Mouse (Mus musculus) left cerebral cortex, postnatal 36 days (tissue): Measurements from ENCODE around the gene 9430015G10Rik. TPM values are rescaled to one million over a fixed set of nuclear protein-coding genes. Genes with fewer than 3 reads are reported as not detected.
A peak's percentile ranks its signal among the peaks of the same experiment; 100 is the strongest.
"Not testable (repeated sequence)": the region's sequence is repeated elsewhere in the genome, so short reads cannot be mapped to it uniquely, and the experiment has no call there.

Experiments used
- DNase-seq, 2 experiments: peaks; one replicate each; pipeline ENCODE4 v3.0.0; 2021 to 2022; ENCODE audit warnings: low spot score in 2 of 2, mixed read lengths in 1 of 2
- intact Hi-C: fragments of 180-260 bp; cut with DNase I; formaldehyde crosslinking; loops from one replicate; pipeline ENCODE4 v1.15.1; 2025
- total RNA-seq, 2 experiments: library from RNA; stranded (reverse); gene quantifications; 2 replicates each; pipeline ENCODE4 v1.2.3; 2021

9430015G10Rik gene
- total RNA-seq, 2 experiments from 2014 or later, result 27.0 to 35.8 TPM

DNA sequence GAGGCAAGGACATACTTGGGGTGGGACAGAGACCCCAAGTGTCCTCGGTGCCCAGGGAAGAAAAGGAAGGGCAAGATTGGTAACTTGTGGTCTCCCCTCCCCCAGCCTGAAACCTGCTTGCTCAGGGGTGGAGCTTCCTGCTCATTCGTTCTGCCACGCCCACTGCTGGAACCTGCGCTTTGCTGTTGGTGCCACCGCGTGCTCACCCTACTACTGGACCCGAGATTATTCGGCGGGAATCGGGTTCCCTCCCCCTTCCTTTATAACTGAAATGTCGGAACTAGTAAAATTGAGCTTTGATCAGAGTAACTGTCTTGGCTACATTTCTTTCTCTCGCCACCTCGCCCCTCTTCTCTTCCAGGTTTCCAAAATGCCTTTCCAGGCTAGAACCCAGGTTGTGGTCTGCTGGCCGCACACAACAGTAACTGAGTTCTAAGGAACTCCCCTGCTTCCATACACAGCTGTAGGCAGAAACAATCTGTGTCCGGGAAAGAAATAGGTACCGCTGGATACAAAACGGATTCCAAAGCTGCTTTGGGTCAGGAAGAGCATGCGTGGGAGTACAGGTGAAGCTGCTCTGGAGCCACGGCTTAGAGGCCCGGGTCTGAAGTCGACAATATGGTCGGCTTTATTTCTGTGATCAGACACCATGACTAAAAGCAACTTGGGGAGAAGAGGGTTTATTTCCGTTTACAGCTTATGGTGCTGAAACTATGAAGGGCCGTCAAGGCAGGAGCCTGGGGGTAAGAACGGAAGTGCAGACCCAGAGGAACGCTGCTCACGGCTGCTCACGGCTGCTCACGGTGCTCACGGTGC lies 26.7 kb downstream of the 9430015G10Rik start:
- intact Hi-C loops, result no loop called here
- no peak for DNase-seq

DNA sequence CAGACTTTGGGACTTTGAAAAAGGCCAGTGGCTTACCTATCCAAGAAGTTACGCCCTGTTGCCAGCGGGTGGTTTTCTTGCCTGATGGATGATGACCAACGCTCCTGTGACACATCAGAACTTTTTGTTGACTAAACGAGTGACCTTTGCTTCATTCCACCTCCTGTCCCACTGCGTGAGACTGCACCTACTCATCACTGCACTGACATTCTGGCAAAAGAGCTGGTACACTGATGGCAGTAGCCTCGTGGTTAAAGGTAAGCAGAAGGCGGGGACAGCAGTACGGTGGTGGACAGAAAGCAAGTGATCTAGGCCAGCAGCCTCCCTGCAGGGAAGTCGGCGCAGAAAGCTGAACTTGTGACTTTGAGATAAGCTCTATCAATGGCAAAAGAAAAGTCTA lies 41.1 kb downstream of the 9430015G10Rik start:
- intact Hi-C loops, result not testable (repeated sequence)

DNA sequence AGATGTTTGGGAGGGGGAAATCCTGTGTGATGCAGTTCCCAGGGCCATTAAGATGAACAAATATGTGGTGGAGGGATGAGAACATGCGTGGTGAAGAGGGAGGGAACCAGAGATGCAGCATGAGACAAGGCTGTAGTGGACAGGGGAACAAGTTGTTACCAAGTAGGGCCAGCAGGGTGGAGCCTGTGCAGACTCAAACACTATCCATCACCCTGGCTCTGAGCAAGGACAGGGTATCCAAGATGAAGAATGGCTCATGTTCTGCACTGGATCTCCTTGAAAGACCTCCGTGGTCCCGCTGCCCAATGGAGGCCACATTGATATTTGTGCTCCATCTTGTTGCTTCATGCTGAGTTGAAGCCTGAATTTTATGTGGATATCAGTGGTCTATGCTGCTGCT lies 45.0 kb downstream of the 9430015G10Rik start:
- no peak for DNase-seq
- intact Hi-C loops, result no loop called here

More for the DNA sequence above, 41.1 kb downstream of the 9430015G10Rik start:
- DNase-seq, result not testable (repeated sequence)

DNA sequence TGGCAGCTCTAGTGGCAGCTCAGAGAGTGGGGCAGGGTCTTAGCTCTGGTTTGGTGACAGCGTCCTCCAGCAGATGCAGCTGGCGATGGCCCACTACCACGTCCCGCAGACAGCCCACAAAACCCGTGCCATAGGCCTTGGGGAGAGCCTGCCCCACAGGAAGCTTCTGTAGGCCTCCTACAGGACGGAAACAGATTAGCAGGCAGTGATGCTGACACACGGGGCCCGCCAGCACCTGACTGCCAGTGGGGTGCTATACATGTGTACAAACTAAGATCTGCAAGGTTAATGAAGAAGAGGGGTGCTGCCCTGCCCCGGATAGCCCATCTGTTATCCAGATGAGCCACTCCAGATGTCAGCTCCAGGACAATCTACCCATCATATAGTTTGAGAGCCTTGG lies 56.7 kb downstream of the 9430015G10Rik start:
- intact Hi-C loops, result no loop called here
- DNase-seq, result peak in 1 of 2 experiments; percentile 3

DNA sequence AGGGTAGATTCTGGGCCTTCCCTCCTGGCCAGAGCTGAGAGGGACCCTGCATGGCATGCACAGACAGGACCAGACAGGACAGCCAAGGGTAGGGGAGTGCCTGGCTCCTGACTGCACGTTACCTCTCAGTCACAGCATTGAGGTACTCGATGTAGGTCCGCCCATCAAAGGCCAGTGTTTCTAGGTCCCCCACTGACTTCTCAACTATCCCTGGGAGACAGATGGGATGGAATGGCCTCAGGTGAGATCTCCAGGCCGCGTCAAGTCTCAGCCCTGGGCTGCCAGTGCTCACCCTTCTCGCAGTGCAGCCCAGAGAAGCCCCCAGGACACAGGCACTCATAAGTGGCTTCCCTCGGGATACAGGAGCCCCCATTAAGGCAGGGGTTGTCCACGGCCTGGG lies 58.8 kb downstream of the 9430015G10Rik start:
- DNase-seq, result no peak
- intact Hi-C loops, result no loop called here

DNA sequence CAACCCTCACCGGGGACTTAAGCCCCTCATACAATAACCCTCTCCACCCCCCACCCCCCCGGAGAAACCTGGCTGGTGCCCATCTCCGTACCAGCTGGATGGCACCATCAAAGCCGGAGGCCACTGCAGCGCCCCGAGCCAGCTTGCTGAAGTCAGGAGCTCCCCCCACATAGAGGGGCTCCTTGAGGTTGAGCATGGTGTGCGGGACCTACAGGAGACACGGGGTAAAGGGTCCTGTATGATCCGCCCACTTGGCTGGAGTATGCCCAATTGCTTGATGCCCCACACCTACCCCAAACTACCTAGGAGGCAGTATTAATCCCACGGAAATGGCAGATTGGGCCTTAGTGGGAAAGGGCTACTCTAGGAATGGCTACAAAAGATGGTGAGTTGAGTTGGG lies 59.3 kb downstream of the 9430015G10Rik start:
- peak in 1 of 2 experiments; percentile 2 for DNase-seq
- intact Hi-C loops, result no loop called here

DNA sequence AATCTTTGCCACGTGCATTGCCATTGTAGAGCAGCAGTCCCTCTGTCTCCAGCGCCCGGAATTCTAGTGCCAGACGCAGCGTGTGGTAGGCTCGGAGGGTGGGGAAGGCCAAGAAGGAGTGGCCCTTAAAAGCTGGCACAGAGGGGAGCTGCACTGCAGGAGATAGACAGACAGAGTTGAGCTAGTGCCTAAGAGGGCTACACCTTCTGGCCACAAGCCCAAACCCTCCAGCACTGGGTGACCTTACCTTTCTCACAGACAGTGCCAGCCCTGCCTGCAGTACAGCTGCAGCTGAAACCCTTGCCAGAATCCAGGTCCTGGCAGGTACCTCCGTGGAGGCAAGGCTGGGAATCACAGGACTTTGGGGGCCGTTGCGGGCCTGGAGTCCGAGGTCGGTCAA lies 62.0 kb downstream of the 9430015G10Rik start:
- DNase-seq, result peak in 1 of 2 experiments; percentile 2
- intact Hi-C loops, result no loop called here

Other genes with a start within 250 kb of the 9430015G10Rik start
- under 1 TPM; 0.11 to 0.15 TPM for gene Tas1r3, start 246.6 kb upstream of the 9430015G10Rik start, total RNA-seq
- gene Cptp, start 240.5 kb upstream of the 9430015G10Rik start, total RNA-seq, result 10 to 100 TPM; 31.2 to 35.2 TPM
- 10 to 100 TPM; 33.2 to 34.0 TPM for gene Ints11, start 240.4 kb upstream of the 9430015G10Rik start, total RNA-seq
- 10 to 100 TPM; 56.3 to 67.4 TPM for gene Pusl1, start 218.2 kb upstream of the 9430015G10Rik start, total RNA-seq
- 100 to 1,000 TPM; 137 to 150 TPM for gene Acap3, start 218.2 kb upstream of the 9430015G10Rik start, total RNA-seq
- 10 to 100 TPM; 78.8 to 80.1 TPM for gene Ube2j2, start 166.2 kb upstream of the 9430015G10Rik start, total RNA-seq
- gene C1qtnf12, start 147.7 kb upstream of the 9430015G10Rik start, total RNA-seq, result 10 to 100 TPM; 18.1 to 19.5 TPM
- 10 to 100 TPM in 1 of 2 experiments, 1 to 10 TPM in 1; 9.9 to 11.1 TPM for gene B3galt6, start 117.3 kb upstream of the 9430015G10Rik start, total RNA-seq
- gene Sdf4, start 117.1 kb upstream of the 9430015G10Rik start, total RNA-seq, result 100 to 1,000 TPM; 184 to 206 TPM
- gene Tnfrsf4, start 96.1 kb upstream of the 9430015G10Rik start, total RNA-seq, result 1 to 10 TPM in 1 of 2 experiments, under 1 TPM in 1; 0.39 to 1.9 TPM
- gene Tnfrsf18, start 83.8 kb upstream of the 9430015G10Rik start, total RNA-seq, result not detected
- gene Ttll10, start 50.6 kb upstream of the 9430015G10Rik start, total RNA-seq, result not detected
- 1 to 10 TPM in 1 of 2 experiments, under 1 TPM in 1; 0.84 to 1.1 TPM for gene Rnf223, start 20.5 kb downstream of the 9430015G10Rik start, total RNA-seq
- gene Agrn, start 87.5 kb downstream of the 9430015G10Rik start, total RNA-seq, result 100 to 1,000 TPM; 126 to 150 TPM
- gene Isg15, start 90.8 kb downstream of the 9430015G10Rik start, total RNA-seq, result 1 to 10 TPM; 1.5 to 1.9 TPM
- gene AW011738, start 93.3 kb downstream of the 9430015G10Rik start, total RNA-seq, result 1 to 10 TPM; 4.0 to 5.8 TPM
- under 1 TPM; 0.37 to 0.45 TPM for gene Perm1, start 105.9 kb downstream of the 9430015G10Rik start, total RNA-seq
- gene Plekhn1, start 124.9 kb downstream of the 9430015G10Rik start, total RNA-seq, result 10 to 100 TPM; 32.4 to 42.9 TPM
- gene Noc2l, start 126.0 kb downstream of the 9430015G10Rik start, total RNA-seq, result 10 to 100 TPM; 64.4 to 68.0 TPM
- gene Samd11, start 145.7 kb downstream of the 9430015G10Rik start, total RNA-seq, result 1 to 10 TPM; 3.9 to 4.7 TPM
- not detected for gene Vmn2r-ps159, start 221.1 kb downstream of the 9430015G10Rik start, total RNA-seq